Mouse (Mus musculus) G1E (cell line): ENCODE results near the gene Olfr615. TPM values are rescaled to one million over a fixed set of nuclear protein-coding genes. Genes with fewer than 3 reads are reported as not detected.

Experiments used
- ATAC-seq: 2 replicates; pipeline ENCODE4 v1.8.0; 2016; ENCODE audit warnings: mild to moderate bottlenecking; ENCODE audit not compliant: insufficient number of reproducible peaks, poor library complexity, low FRiP score, severe bottlenecking; ENCODE audit errors: extremely low read depth
- DNase-seq: peaks from one replicate; pipeline ENCODE4 v3.0.0; 2012; ENCODE audit warnings: low spot score
- H3K27me3 ChIP-seq: 2 replicates; pipeline ENCODE4 v1.6.1; 2012; ENCODE audit warnings: mild to moderate bottlenecking, low read length, inconsistent platforms; ENCODE audit not compliant: insufficient read depth
- H3K36me3 ChIP-seq: replicated peaks from 2 replicates; pipeline ENCODE3; 2012; ENCODE audit warnings: mild to moderate bottlenecking, inconsistent platforms
- H3K4me1 ChIP-seq: 2 replicates; pipeline ENCODE4 v1.6.1; 2012; ENCODE audit warnings: low read depth, low read length, inconsistent platforms, mixed read lengths; ENCODE audit not compliant: insufficient read depth
- H3K4me3 ChIP-seq: 2 replicates; pipeline ENCODE4 v1.5.1; 2012; ENCODE audit warnings: low read depth, mild to moderate bottlenecking, inconsistent platforms, low read length, moderate library complexity, mixed read lengths
- H3K9me3 ChIP-seq: replicated peaks from 2 replicates; pipeline ENCODE4 v1.6.1; 2012; ENCODE audit warnings: inconsistent platforms
- CTCF ChIP-seq: IDR thresholded peaks from 2 replicates; pipeline ENCODE4 v1.5.1; 2012; ENCODE audit warnings: low read depth, low read length, inconsistent platforms, mixed read lengths
- GATA1 ChIP-seq: IDR thresholded peaks from 2 replicates; pipeline ENCODE4 v1.6.1; 2012; ENCODE audit warnings: borderline replicate concordance, low read length, inconsistent platforms, mixed read lengths
- GATA2 ChIP-seq: IDR thresholded peaks from 2 replicates; pipeline ENCODE4 v1.6.1; 2012; ENCODE audit warnings: low read depth, low read length, inconsistent platforms, borderline replicate concordance
- POLR2AphosphoS5 ChIP-seq: IDR thresholded peaks from 2 replicates; pipeline ENCODE4 v1.6.1; 2012; ENCODE audit warnings: low read depth, low read length, inconsistent platforms; ENCODE audit not compliant: insufficient replicate concordance
- TAL1 ChIP-seq: conservative IDR thresholded peaks from 2 replicates; pipeline ENCODE4 v1.6.1; 2012; ENCODE audit warnings: low read depth, low read length, inconsistent platforms, mixed read lengths
- polyA plus RNA-seq: library from polyadenylated mRNA; stranded (reverse); fragments of >175 nt; gene quantifications from 2 replicates; pipeline ENCODE4 v1.2.3, GENCODE M21; 2012
- total RNA-seq, 2 experiments: library from RNA; stranded (forward) in 1 of 2; stranded (reverse) in 1 of 2; fragments of 200-1000 nt in 1 of 2; fragments of >200 nt in 1 of 2; fragmentation: Nextera tagmentation in 1 of 2; gene quantifications; 2 replicates each; pipeline ENCODE4 v1.2.3; 2014 to 2017

Gene Olfr615
- total and polyA plus RNA-seq, 3 experiments = not detected

GRCm38 (mm10) chr7:103589803-103590202 lies 33.9 kb downstream of the Olfr615 start, which contains the start of gene Olfr618:
TSS of gene Olfr618 (plus strand) at chr7:103590103.
- Histone ChIP-seq H3K4me1 (no peaks in the 10 kb centered on the region), H3K27me3 (no peaks in the 10 kb centered on the region), H3K36me3 (no peaks in the 10 kb centered on the region), H3K4me3 (no peak within 1 kb of the TSS), H3K9me3 (no peaks in the 10 kb centered on the region)
- TF ChIP-seq GATA1 (no peak), CTCF (no peak), TAL1 (no peak), POLR2AphosphoS5 (no peak), GATA2 (no peak)
- ATAC-seq (no peak), DNase-seq (no peak)

DNA sequence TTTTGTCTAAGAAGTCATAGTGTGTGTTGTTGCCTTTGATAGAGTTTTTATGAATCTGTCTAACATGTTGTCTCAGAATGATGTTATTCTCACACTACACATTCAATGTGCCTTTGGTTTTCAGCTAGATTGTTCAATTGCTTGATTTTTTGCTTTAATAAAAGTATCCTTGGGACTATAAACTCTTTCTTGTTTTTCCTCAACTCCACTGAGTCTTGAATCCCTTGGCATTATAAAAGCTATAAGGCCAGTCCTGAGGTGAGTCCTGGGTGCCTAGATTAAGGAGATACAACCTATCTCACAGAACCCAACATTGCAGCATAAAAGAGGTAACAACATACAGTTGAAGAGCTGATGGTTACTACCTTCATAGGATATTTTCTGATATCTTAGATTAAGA lies 44.4 kb downstream of the Olfr615 start, which contains the start of gene Olfr619:
Gene Olfr619, plus strand, starts transcription at position 301 of the 400 bp plus-strand sequence.
- DNase-seq (no peak), ATAC-seq (no peak)
- Histone ChIP-seq H3K4me1 (no peaks in the 10 kb centered on the region), H3K4me3 (no peak within 1 kb of the TSS), H3K36me3 (no peaks in the 10 kb centered on the region), H3K9me3 (no peaks in the 10 kb centered on the region), H3K27me3 (no peaks in the 10 kb centered on the region)
- TF ChIP-seq CTCF (no peak), POLR2AphosphoS5 (no peak), GATA2 (no peak), GATA1 (no peak), TAL1 (no peak)

- no peaks in the 10 kb centered on the region for H3K27me3 ChIP-seq
- no peak overlapping the region for H3K4me3 ChIP-seq
- no peaks in the 10 kb centered on the region for H3K4me1 ChIP-seq
- no peak for ATAC-seq
- TF ChIP-seq TAL1 (no peak), POLR2AphosphoS5 (no peak), CTCF (no peak), GATA2 (no peak), GATA1 (no peak)
- no peaks in the 10 kb centered on the region for H3K9me3 ChIP-seq
- no peaks in the 10 kb centered on the region for H3K36me3 ChIP-seq
- DNase-seq = no peak
These were observed 51.5 kb downstream of the Olfr615 start for GRCm38 (mm10) chr7:103607425-103607824.

DNA sequence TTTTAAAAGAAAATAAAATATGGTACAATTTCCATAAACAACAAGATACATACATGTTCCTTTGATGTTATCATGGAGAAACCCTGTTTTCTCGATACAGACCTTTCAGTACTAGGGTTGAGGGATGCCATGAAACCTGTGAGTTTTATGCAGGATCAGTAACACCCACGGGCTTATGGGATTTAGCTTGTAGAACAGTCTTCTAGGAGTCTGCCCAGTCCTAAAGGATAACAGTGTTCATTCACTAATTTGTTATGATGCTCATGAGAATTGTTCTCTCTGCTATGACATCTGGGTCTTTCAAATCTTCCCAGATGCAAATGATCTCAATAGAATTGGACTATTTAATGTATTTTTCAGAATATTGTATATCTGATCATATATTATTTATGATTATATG lies 56.6 kb downstream of the Olfr615 start, which contains the start of gene Olfr620:
Gene Olfr620, minus strand, starts transcription at position 101 of the 400 bp plus-strand sequence.
- no peak within 1 kb of the TSS for H3K4me3 ChIP-seq
- DNase-seq (no peak), ATAC-seq (no peak)
- no peaks in the 10 kb centered on the region for H3K4me1 ChIP-seq
- H3K36me3 ChIP-seq = no peaks in the 10 kb centered on the region
- no peak for TF ChIP-seq TAL1
- TF ChIP-seq GATA2 = no peak
- no peak for TF ChIP-seq CTCF
- no peak for TF ChIP-seq GATA1
- no peak for TF ChIP-seq POLR2AphosphoS5
- no peaks in the 10 kb centered on the region for H3K27me3 ChIP-seq
- no peaks in the 10 kb centered on the region for H3K9me3 ChIP-seq

Other genes with a start within 250 kb of the Olfr615 start
Only the 20 nearest of the 32 such genes appear.
- not detected in 2 replicates for gene Usp17lc, start 141.0 kb upstream of the Olfr615 start, total RNA-seq (2014; fragmentation: Nextera tagmentation)
- gene Usp17lc, start 141.0 kb upstream of the Olfr615 start, total RNA-seq (2017) = 0.06 and 0.16 TPM in 2 replicates
- not detected in 2 replicates for gene Usp17lc, start 141.0 kb upstream of the Olfr615 start, polyA plus RNA-seq
- gene Olfr605, start 110.6 kb upstream of the Olfr615 start, total RNA-seq (2014; fragmentation: Nextera tagmentation) = not detected in 2 replicates
- 0.22 TPM in 1 of 2 replicates, not detected in the other for gene Olfr605, start 110.6 kb upstream of the Olfr615 start, total RNA-seq (2017)
- gene Olfr605, start 110.6 kb upstream of the Olfr615 start, polyA plus RNA-seq = not detected in 2 replicates
- gene Olfr606, start 107.0 kb upstream of the Olfr615 start, total RNA-seq (2014; fragmentation: Nextera tagmentation) = not detected in 2 replicates
- gene Olfr606, start 107.0 kb upstream of the Olfr615 start, total RNA-seq (2017) = 0.27 and 0.29 TPM in 2 replicates
- gene Olfr606, start 107.0 kb upstream of the Olfr615 start, polyA plus RNA-seq = not detected in 2 replicates
- gene Olfr607, start 91.9 kb upstream of the Olfr615 start, total RNA-seq (2014; fragmentation: Nextera tagmentation) = not detected in 2 replicates
- gene Olfr607, start 91.9 kb upstream of the Olfr615 start, total RNA-seq (2017) = under 0.01 and 0.11 TPM in 2 replicates
- not detected in 2 replicates for gene Olfr607, start 91.9 kb upstream of the Olfr615 start, polyA plus RNA-seq
- gene Olfr608, start 86.2 kb upstream of the Olfr615 start, total RNA-seq (2014; fragmentation: Nextera tagmentation) = not detected in 2 replicates
- not detected in 2 replicates for gene Olfr608, start 86.2 kb upstream of the Olfr615 start, total RNA-seq (2017)
- gene Olfr608, start 86.2 kb upstream of the Olfr615 start, polyA plus RNA-seq = not detected in 2 replicates
- not detected in 2 replicates for gene Olfr609, start 58.0 kb upstream of the Olfr615 start, total RNA-seq (2014; fragmentation: Nextera tagmentation)
- not detected in 2 replicates for gene Olfr609, start 58.0 kb upstream of the Olfr615 start, total RNA-seq (2017)
- gene Olfr609, start 58.0 kb upstream of the Olfr615 start, polyA plus RNA-seq = not detected in 2 replicates
- not detected in 2 replicates for gene Olfr610, start 44.0 kb upstream of the Olfr615 start, total RNA-seq (2014; fragmentation: Nextera tagmentation)
- 0.11 and 0.12 TPM in 2 replicates for gene Olfr610, start 44.0 kb upstream of the Olfr615 start, total RNA-seq (2017)
- gene Olfr610, start 44.0 kb upstream of the Olfr615 start, polyA plus RNA-seq = not detected in 2 replicates
- gene Olfr611, start 35.2 kb upstream of the Olfr615 start, total RNA-seq (2014; fragmentation: Nextera tagmentation) = not detected in 2 replicates
- gene Olfr611, start 35.2 kb upstream of the Olfr615 start, total RNA-seq (2017) = 0.17 TPM in 1 of 2 replicates, not detected in the other
- gene Olfr611, start 35.2 kb upstream of the Olfr615 start, polyA plus RNA-seq = not detected in 2 replicates
- gene Olfr612, start 13.4 kb upstream of the Olfr615 start, total RNA-seq (2014; fragmentation: Nextera tagmentation) = not detected in 2 replicates
- gene Olfr612, start 13.4 kb upstream of the Olfr615 start, total RNA-seq (2017) = 0.35 TPM in 1 of 2 replicates, not detected in the other
- not detected in 2 replicates for gene Olfr612, start 13.4 kb upstream of the Olfr615 start, polyA plus RNA-seq
- gene Olfr613, start 8.0 kb upstream of the Olfr615 start, total RNA-seq (2014; fragmentation: Nextera tagmentation) = not detected in 2 replicates
- 0.05 TPM in 1 of 2 replicates, not detected in the other for gene Olfr613, start 8.0 kb upstream of the Olfr615 start, total RNA-seq (2017)
- gene Olfr613, start 8.0 kb upstream of the Olfr615 start, polyA plus RNA-seq = not detected in 2 replicates
- gene Olfr616, start 13.1 kb downstream of the Olfr615 start, total RNA-seq (2014; fragmentation: Nextera tagmentation) = not detected in 2 replicates
- 0.55 TPM in 1 of 2 replicates, not detected in the other for gene Olfr616, start 13.1 kb downstream of the Olfr615 start, total RNA-seq (2017)
- gene Olfr616, start 13.1 kb downstream of the Olfr615 start, polyA plus RNA-seq = not detected in 2 replicates
- gene Olfr617, start 17.0 kb downstream of the Olfr615 start, total RNA-seq (2014; fragmentation: Nextera tagmentation) = not detected in 2 replicates
- gene Olfr617, start 17.0 kb downstream of the Olfr615 start, total RNA-seq (2017) = 0.49 TPM in 1 of 2 replicates, not detected in the other
- gene Olfr617, start 17.0 kb downstream of the Olfr615 start, polyA plus RNA-seq = not detected in 2 replicates
- gene Olfr618, start 34.0 kb downstream of the Olfr615 start, total RNA-seq (2014; fragmentation: Nextera tagmentation) = not detected in 2 replicates
- gene Olfr618, start 34.0 kb downstream of the Olfr615 start, total RNA-seq (2017) = 0.05 TPM in 1 of 2 replicates, not detected in the other
- gene Olfr618, start 34.0 kb downstream of the Olfr615 start, polyA plus RNA-seq = not detected in 2 replicates
- gene Olfr619, start 44.5 kb downstream of the Olfr615 start, total RNA-seq (2014; fragmentation: Nextera tagmentation) = not detected in 2 replicates
- gene Olfr619, start 44.5 kb downstream of the Olfr615 start, total RNA-seq (2017) = not detected in 2 replicates
- not detected in 2 replicates for gene Olfr619, start 44.5 kb downstream of the Olfr615 start, polyA plus RNA-seq
- not detected in 2 replicates for gene Olfr620, start 56.5 kb downstream of the Olfr615 start, total RNA-seq (2014; fragmentation: Nextera tagmentation)
- gene Olfr620, start 56.5 kb downstream of the Olfr615 start, total RNA-seq (2017) = 0.05 and 0.06 TPM in 2 replicates
- gene Olfr620, start 56.5 kb downstream of the Olfr615 start, polyA plus RNA-seq = not detected in 2 replicates
- not detected in 2 replicates for gene Olfr622, start 86.6 kb downstream of the Olfr615 start, total RNA-seq (2014; fragmentation: Nextera tagmentation)
- 0.16 TPM in 1 of 2 replicates, not detected in the other for gene Olfr622, start 86.6 kb downstream of the Olfr615 start, total RNA-seq (2017)
- not detected in 2 replicates for gene Olfr622, start 86.6 kb downstream of the Olfr615 start, polyA plus RNA-seq
- not detected in 2 replicates for gene Olfr623, start 107.6 kb downstream of the Olfr615 start, total RNA-seq (2014; fragmentation: Nextera tagmentation)
- 0.05 TPM in 1 of 2 replicates, not detected in the other for gene Olfr623, start 107.6 kb downstream of the Olfr615 start, total RNA-seq (2017)
- gene Olfr623, start 107.6 kb downstream of the Olfr615 start, polyA plus RNA-seq = not detected in 2 replicates
- gene Olfr624, start 115.1 kb downstream of the Olfr615 start, total RNA-seq (2014; fragmentation: Nextera tagmentation) = not detected in 2 replicates
- 0.12 and 0.22 TPM in 2 replicates for gene Olfr624, start 115.1 kb downstream of the Olfr615 start, total RNA-seq (2017)
- not detected in 2 replicates for gene Olfr624, start 115.1 kb downstream of the Olfr615 start, polyA plus RNA-seq
- not detected in 2 replicates for gene Olfr625-ps1, start 126.6 kb downstream of the Olfr615 start, total RNA-seq (2014; fragmentation: Nextera tagmentation)
- gene Olfr625-ps1, start 126.6 kb downstream of the Olfr615 start, total RNA-seq (2017) = not detected in 2 replicates
- not detected in 2 replicates for gene Olfr625-ps1, start 126.6 kb downstream of the Olfr615 start, polyA plus RNA-seq
- not detected in 2 replicates for gene Olfr243, start 158.6 kb downstream of the Olfr615 start, total RNA-seq (2014; fragmentation: Nextera tagmentation)
- gene Olfr243, start 158.6 kb downstream of the Olfr615 start, total RNA-seq (2017) = not detected in 2 replicates
- gene Olfr243, start 158.6 kb downstream of the Olfr615 start, polyA plus RNA-seq = not detected in 2 replicates